Mouse (Mus musculus) forebrain, embryonic 16.5 days (tissue): Measurements from ENCODE around the gene Myg1. TPM values are rescaled to one million over a fixed set of nuclear protein-coding genes. Genes with fewer than 3 reads are reported as not detected.

ENCODE experiments used
- ATAC-seq: fragments of 200-750 bp; cut with Nextera tagmentation; 2 replicates; pipeline ENCODE4 v1.8.0; 2017; ENCODE audit warnings: mild to moderate bottlenecking, moderate library complexity
- H3K27ac ChIP-seq: fragments of 300-500 bp; sonication (generic); 2 replicates; pipeline ENCODE4 v1.5.1; 2014; ENCODE audit warnings: low read length, control low read depth
- H3K27me3 ChIP-seq: fragments of 300-500 bp; sonication (generic); replicated peaks from 2 replicates; pipeline ENCODE4 v1.6.1; 2014; ENCODE audit warnings: low read length; ENCODE audit not compliant: control insufficient read depth, insufficient read depth
- H3K36me3 ChIP-seq: fragments of 300-500 bp; sonication (generic); 2 replicates; pipeline ENCODE4 v1.6.1; 2014; ENCODE audit not compliant: control insufficient read depth, insufficient read depth
- H3K4me1 ChIP-seq: fragments of 300-500 bp; sonication (generic); replicated peaks from 2 replicates; pipeline ENCODE4 v1.6.1; 2014; ENCODE audit warnings: low read length; ENCODE audit not compliant: control insufficient read depth, insufficient read depth
- H3K4me2 ChIP-seq: fragments of 300-500 bp; sonication (generic); 2 replicates; pipeline ENCODE4 v1.6.1; 2014; ENCODE audit warnings: mild to moderate bottlenecking, low read length, control low read depth
- H3K4me3 ChIP-seq: fragments of 300-500 bp; sonication (generic); replicated peaks from 2 replicates; pipeline ENCODE4 v1.5.1; 2014; ENCODE audit warnings: mild to moderate bottlenecking, low read length, control low read depth
- H3K9ac ChIP-seq: fragments of 300-500 bp; sonication (generic); replicated peaks from 2 replicates; pipeline ENCODE4 v1.6.1; 2014; ENCODE audit warnings: low read depth, low read length, control low read depth
- H3K9me3 ChIP-seq: fragments of 300-500 bp; sonication (generic); 2 replicates; pipeline ENCODE4 v1.6.1; 2016; ENCODE audit warnings: low read length; ENCODE audit not compliant: control insufficient read depth
- WGBS: fragments of 180-500 bp; shearing (Covaris S2); extraction: QIAGEN DNeasy Blood & Tissue Kit; methylation state at CpG from one replicate; pipeline ENCODE4 v1.1.7; 2014; 5-methylcytosine and 5-hydroxymethylcytosine counted together
- polyA plus RNA-seq: library from polyadenylated mRNA; unstranded; fragments of >200 nt; fragmentation: Nextera tagmentation; extraction: Ambion mirVana; gene quantifications from 2 replicates; pipeline ENCODE4 v1.2.1, GENCODE M21; 2015

The Myg1 gene
- polyA plus RNA-seq, 1 experiment from 2014 or later, result 111 TPM

DNA sequence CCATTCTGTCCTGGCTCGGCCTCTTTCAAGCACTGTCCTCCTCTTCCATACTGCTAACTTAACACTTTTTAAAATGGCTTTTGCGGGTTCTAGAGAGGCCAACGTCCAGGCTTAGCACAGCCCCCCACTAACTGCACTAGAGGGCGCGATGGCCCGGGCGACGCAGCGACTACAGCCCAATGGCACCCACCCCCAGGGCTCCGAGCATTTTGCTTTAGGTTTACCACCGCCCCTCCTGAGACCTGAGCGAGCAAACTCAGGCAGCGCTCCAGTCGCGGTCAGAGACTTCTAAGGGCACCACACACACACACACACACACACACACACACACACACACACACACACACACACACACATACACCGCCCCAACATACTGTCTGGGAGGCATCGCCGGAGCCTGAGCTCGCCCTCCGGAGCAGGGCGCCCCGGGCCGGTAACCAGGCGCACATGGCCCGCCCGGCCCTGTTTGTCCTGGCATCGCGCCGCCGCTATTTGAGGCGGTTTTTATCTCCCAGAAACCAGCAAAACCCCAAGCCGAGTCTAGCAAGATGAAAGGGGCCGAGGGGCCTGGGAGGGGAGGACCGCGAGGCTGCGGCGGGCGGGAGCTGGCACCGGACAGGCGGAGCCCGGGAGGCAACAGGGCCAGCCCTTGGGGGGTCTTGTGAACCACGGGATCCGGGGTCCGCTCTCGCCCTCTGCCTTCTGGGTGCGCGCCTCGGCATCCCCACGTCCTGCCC, 23.8 kb downstream of the Myg1 start:
- Histone ChIP-seq H3K27ac (no peak overlapping the region), H3K4me3 (peak overlapping the region; percentile 51), H3K27me3 (peaks cover 30% of the 10 kb centered on the region), H3K4me1 (peaks cover 23% of the 10 kb centered on the region), H3K36me3 (no peaks in the 10 kb centered on the region), H3K9ac (peak overlapping the region; percentile 65), H3K9me3 (no peaks in the 10 kb centered on the region), H3K4me2 (peak overlapping the region; percentile 90)
- ATAC-seq, result peak; percentile 55
- under 1% methylated on average over 49 of the region's 49 CpGs for WGBS

GRCm38 (mm10) chr15:102355871-102356441, 24.4 kb downstream of the Myg1 start:
- WGBS, result 1% methylated on average over 38 of the region's 38 CpGs
- H3K27me3 ChIP-seq, result peaks cover 30% of the 10 kb centered on the region

DNA sequence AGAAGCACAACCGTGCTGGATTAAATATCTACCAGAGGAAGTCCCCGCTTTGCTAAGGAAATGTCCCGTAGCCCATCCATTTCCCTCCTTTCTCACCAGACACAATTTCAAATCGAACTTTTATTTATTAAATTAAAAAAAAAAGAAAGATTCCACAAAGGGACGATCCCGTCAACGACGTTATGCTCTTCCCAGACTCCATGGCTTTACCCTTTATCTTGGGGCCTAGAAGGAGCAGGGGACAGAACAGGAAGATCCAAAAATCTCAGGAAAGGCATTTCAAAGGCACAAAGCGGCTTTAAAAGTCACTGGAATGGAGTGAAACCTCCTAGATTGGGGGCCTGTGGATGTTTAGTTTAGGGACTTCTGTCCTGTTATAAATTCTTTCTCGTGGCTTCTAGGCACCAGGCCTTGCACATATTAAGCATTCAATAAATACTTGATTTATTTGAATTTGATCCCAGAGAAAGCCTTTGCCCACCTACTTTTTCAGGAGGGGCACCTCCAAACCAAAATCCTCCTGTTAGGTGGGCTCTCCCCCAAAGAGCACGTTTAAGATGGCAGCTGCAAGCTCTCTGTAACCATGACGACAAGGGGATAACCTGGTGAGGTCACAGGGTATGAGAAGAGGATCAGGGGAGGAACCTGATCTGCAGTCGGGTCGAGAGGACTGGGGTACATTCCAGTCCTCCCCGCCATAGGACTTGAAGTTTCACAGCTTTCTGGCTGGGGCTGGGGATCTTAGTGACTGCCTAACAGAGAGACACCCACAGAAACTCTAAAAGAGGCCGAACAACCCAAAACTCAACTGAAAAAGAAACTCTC, 25.2 kb downstream of the Myg1 start:
- no peak for ATAC-seq
- 37% methylated on average over 16 of the region's 16 CpGs for WGBS
- no peaks in the 10 kb centered on the region for H3K36me3 ChIP-seq
- H3K9ac ChIP-seq, result no peak overlapping the region
- H3K4me3 ChIP-seq, result no peak overlapping the region
- no peak overlapping the region for H3K4me2 ChIP-seq
- no peaks in the 10 kb centered on the region for H3K9me3 ChIP-seq
- no peak overlapping the region for H3K27ac ChIP-seq
- H3K4me1 ChIP-seq, result peaks cover 19% of the 10 kb centered on the region
- peaks cover 30% of the 10 kb centered on the region for H3K27me3 ChIP-seq

More at GRCm38 (mm10) chr15:102355871-102356441, 24.4 kb downstream of the Myg1 start:
- H3K4me3 ChIP-seq, result peak overlapping the region; percentile 51
- no peaks in the 10 kb centered on the region for H3K9me3 ChIP-seq
- H3K36me3 ChIP-seq, result no peaks in the 10 kb centered on the region
- peak overlapping the region; percentile 90 for H3K4me2 ChIP-seq
- peak; percentile 36 for ATAC-seq
- peak overlapping the region; percentile 65 for H3K9ac ChIP-seq
- peaks cover 22% of the 10 kb centered on the region for H3K4me1 ChIP-seq
- H3K27ac ChIP-seq, result no peak overlapping the region

GRCm38 (mm10) chr15:102358126-102358525, 26.6 kb downstream of the Myg1 start:
- no peak overlapping the region for H3K9ac ChIP-seq
- H3K4me3 ChIP-seq, result no peak overlapping the region; the same call in 1 of the 2 replicates
- H3K27ac ChIP-seq, result no peak overlapping the region
- WGBS, result 3% methylated on average over 25 of the region's 25 CpGs
- H3K36me3 ChIP-seq, result no peaks in the 10 kb centered on the region
- peak overlapping the region; percentile 30; the same call in 1 of the 2 replicates for H3K4me2 ChIP-seq
- ATAC-seq, result no peak
- no peaks in the 10 kb centered on the region for H3K9me3 ChIP-seq
- peaks cover 19% of the 10 kb centered on the region for H3K4me1 ChIP-seq
- H3K27me3 ChIP-seq, result peaks cover 31% of the 10 kb centered on the region

- Histone ChIP-seq H3K4me3 (no peak overlapping the region), H3K27me3 (peaks cover 34% of the 10 kb centered on the region), H3K4me2 (no peak overlapping the region), H3K9me3 (no peaks in the 10 kb centered on the region), H3K36me3 (no peaks in the 10 kb centered on the region), H3K9ac (no peak overlapping the region), H3K27ac (no peak overlapping the region), H3K4me1 (peaks cover 19% of the 10 kb centered on the region)
- ATAC-seq, result no peak
- 29% methylated on average over 5 of the region's 5 CpGs for WGBS
Measured at GRCm38 (mm10) chr15:102358834-102359233, 27.3 kb downstream of the Myg1 start.

DNA sequence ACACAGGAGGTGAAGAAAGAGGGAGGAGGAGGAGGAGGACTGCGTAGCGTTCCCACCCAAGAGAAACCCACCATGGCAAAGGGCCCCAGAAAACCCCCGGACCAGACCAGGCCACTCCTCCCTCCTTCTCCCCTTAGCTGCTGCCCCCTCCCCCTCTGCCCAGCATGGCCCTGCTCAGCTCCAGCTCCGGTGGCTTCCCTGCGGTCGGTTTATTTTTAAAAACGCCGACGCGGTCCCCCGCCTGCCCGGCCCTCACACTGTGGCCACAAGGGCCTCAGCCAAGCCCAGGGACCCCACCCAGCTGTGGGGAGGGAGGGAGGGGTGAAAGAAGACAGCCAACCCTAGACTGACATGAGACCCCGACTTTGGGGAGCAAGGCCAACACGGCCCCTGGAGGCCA, 31.1 kb downstream of the Myg1 start:
- Histone ChIP-seq H3K27ac (no peak overlapping the region), H3K27me3 (peaks cover 23% of the 10 kb centered on the region), H3K4me2 (no peak overlapping the region), H3K4me1 (peaks cover 15% of the 10 kb centered on the region), H3K9ac (no peak overlapping the region), H3K36me3 (no peaks in the 10 kb centered on the region), H3K9me3 (no peaks in the 10 kb centered on the region), H3K4me3 (no peak overlapping the region)
- ATAC-seq, result no peak
- WGBS, result 24% methylated on average over 14 of the region's 14 CpGs

- no peak overlapping the region for H3K9ac ChIP-seq
- H3K36me3 ChIP-seq, result no peaks in the 10 kb centered on the region
- no peak overlapping the region for H3K4me3 ChIP-seq
- H3K4me1 ChIP-seq, result peaks cover 8% of the 10 kb centered on the region
- no peak overlapping the region for H3K27ac ChIP-seq
- no peak for ATAC-seq
- WGBS, result 100% methylated on average over 1 of the region's 1 CpGs
- no peak overlapping the region for H3K4me2 ChIP-seq
- no peaks in the 10 kb centered on the region for H3K9me3 ChIP-seq
- H3K27me3 ChIP-seq, result peaks cover 9% of the 10 kb centered on the region; the same call in 1 of the 2 replicates
Measured at GRCm38 (mm10) chr15:102364678-102365077, 33.2 kb downstream of the Myg1 start.

DNA sequence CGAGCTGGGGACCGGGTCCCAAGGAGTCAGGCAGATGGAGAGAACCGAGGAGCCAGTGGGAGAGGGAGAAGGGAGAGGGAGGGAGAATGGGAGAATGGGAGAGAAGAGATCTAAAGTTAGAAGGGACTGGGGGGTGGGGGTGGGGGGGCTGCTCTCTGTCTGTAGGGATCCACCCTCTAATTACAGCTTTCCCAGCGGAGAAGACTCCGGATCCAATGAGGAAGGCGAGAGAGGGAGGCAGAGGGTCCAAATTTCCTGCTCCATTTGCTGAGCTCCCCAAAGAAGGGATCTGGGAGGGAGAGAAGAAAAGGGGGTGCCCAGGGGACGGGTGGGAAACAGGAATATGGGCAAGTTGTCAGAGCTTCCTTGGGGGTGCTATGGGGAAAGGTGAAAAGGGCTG, 34.7 kb downstream of the Myg1 start:
- WGBS, result 9% methylated on average over 7 of the region's 7 CpGs
- Histone ChIP-seq H3K4me1 (peaks cover 8% of the 10 kb centered on the region), H3K27ac (no peak overlapping the region), H3K36me3 (no peaks in the 10 kb centered on the region), H3K9me3 (no peaks in the 10 kb centered on the region), H3K4me3 (no peak overlapping the region), H3K9ac (no peak overlapping the region), H3K27me3 (peaks cover 19% of the 10 kb centered on the region), H3K4me2 (peak overlapping the region; percentile 46)
- no peak for ATAC-seq

GRCm38 (mm10) chr15:102366733-102367344, 35.3 kb downstream of the Myg1 start, which contains the start of gene Sp7:
Sp7 (minus strand) TSS chr15:102367182.
- H3K4me1 ChIP-seq, result peaks cover 8% of the 10 kb centered on the region
- H3K27ac ChIP-seq, result no peak within 1 kb of the TSS
- peak within 1 kb of the TSS; percentile 46 for H3K4me2 ChIP-seq
- peak within 1 kb of the TSS; percentile 26 for H3K4me3 ChIP-seq
- H3K36me3 ChIP-seq, result no peaks in the 10 kb centered on the region
- peak within 1 kb of the TSS; percentile 37; the same call in 1 of the 2 replicates for H3K9ac ChIP-seq
- ATAC-seq, result no peak
- H3K9me3 ChIP-seq, result no peaks in the 10 kb centered on the region
- 6% methylated on average over 15 of the region's 15 CpGs for WGBS
- H3K27me3 ChIP-seq, result peaks cover 19% of the 10 kb centered on the region
